Mouse (Mus musculus) lung, embryonic 15.5 days (tissue): ENCODE data around the gene Dennd4a. TPM values are rescaled to one million over a fixed set of nuclear protein-coding genes. Genes with fewer than 3 reads are reported as not detected.

Experiments used
- ATAC-seq: fragments of 200-750 bp; cut with Nextera tagmentation; 2 replicates; pipeline ENCODE4 v1.8.0; 2017; ENCODE audit warnings: moderate number of reproducible peaks, borderline replicate concordance; ENCODE audit not compliant: low FRiP score, low TSS enrichment; ENCODE audit errors: extremely low read depth
- H3K27ac ChIP-seq: fragments of 300-500 bp; sonication (generic); 2 replicates; pipeline ENCODE4 v1.5.1; 2015; ENCODE audit warnings: moderate library complexity, mild to moderate bottlenecking, inconsistent platforms
- H3K27me3 ChIP-seq: fragments of 300-500 bp; sonication (generic); 2 replicates; pipeline ENCODE4 v1.6.1; 2015; ENCODE audit warnings: inconsistent platforms
- H3K36me3 ChIP-seq: fragments of 300-500 bp; sonication (generic); 2 replicates; pipeline ENCODE4 v1.6.1; 2015; ENCODE audit warnings: inconsistent platforms
- H3K4me1 ChIP-seq: fragments of 300-500 bp; sonication (generic); 2 replicates; pipeline ENCODE4 v1.6.1; 2015; ENCODE audit warnings: inconsistent platforms
- H3K4me2 ChIP-seq: fragments of 300-500 bp; sonication (generic); 2 replicates; pipeline ENCODE4 v1.6.1; 2015; ENCODE audit warnings: inconsistent platforms, mild to moderate bottlenecking, moderate library complexity
- H3K4me3 ChIP-seq: fragments of 300-500 bp; sonication (generic); 2 replicates; pipeline ENCODE4 v1.5.1; 2015; ENCODE audit warnings: mild to moderate bottlenecking, inconsistent platforms
- H3K9ac ChIP-seq: fragments of 300-500 bp; sonication (generic); 2 replicates; pipeline ENCODE4 v1.6.1; 2015; ENCODE audit warnings: inconsistent platforms
- H3K9me3 ChIP-seq: fragments of 300-500 bp; sonication (generic); 2 replicates; pipeline ENCODE4 v1.6.1; 2016; ENCODE audit warnings: inconsistent platforms
- WGBS: fragments of 180-500 bp; shearing (Covaris S2); methylation state at CpG from one replicate; pipeline ENCODE4 v1.1.7; 2015; 5-methylcytosine and 5-hydroxymethylcytosine counted together
- polyA plus RNA-seq: library from polyadenylated mRNA; unstranded; fragments of >200 nt; fragmentation: Nextera tagmentation; extraction: Ambion mirVana; gene quantifications from 2 replicates; pipeline ENCODE4 v1.2.1, GENCODE M21; 2015

Gene Dennd4a
- polyA plus RNA-seq, 1 experiment from 2014 or later, result 8.4 TPM

- no peaks in the 10 kb centered on the region for H3K9me3 ChIP-seq
- ATAC-seq, result no peak
- 83% methylated on average over 14 of the region's 14 CpGs for WGBS
- no peak overlapping the region for H3K4me3 ChIP-seq
- no peak overlapping the region for H3K4me2 ChIP-seq
- no peaks in the 10 kb centered on the region for H3K4me1 ChIP-seq
- peaks cover 14% of the 10 kb centered on the region; the same call in 1 of the 2 replicates for H3K36me3 ChIP-seq
- H3K27ac ChIP-seq, result no peak overlapping the region
- no peak overlapping the region for H3K9ac ChIP-seq
- H3K27me3 ChIP-seq, result no peaks in the 10 kb centered on the region
Observed at GRCm38 (mm10) chr9:64904917-64905640, 93.9 kb downstream of the Dennd4a start.

- Histone ChIP-seq H3K4me2 (no peak overlapping the region), H3K27me3 (no peaks in the 10 kb centered on the region), H3K9me3 (no peaks in the 10 kb centered on the region), H3K27ac (no peak overlapping the region), H3K9ac (no peak overlapping the region), H3K36me3 (peaks cover 16% of the 10 kb centered on the region; the same call in 1 of the 2 replicates), H3K4me3 (no peak overlapping the region), H3K4me1 (no peaks in the 10 kb centered on the region)
- ATAC-seq, result no peak
- WGBS, result 87% methylated on average over 3 of the region's 3 CpGs
Observed at GRCm38 (mm10) chr9:64907441-64907840, 96.3 kb downstream of the Dennd4a start.

- Histone ChIP-seq H3K4me2 (no peak overlapping the region), H3K9me3 (no peaks in the 10 kb centered on the region), H3K9ac (no peak overlapping the region), H3K4me3 (no peak overlapping the region), H3K27ac (no peak overlapping the region), H3K4me1 (0 out of 2 replicates have a peak, but pooled peaks cover 7% of the 10 kb centered on the region), H3K36me3 (peaks cover 16% of the 10 kb centered on the region), H3K27me3 (no peaks in the 10 kb centered on the region)
- WGBS, result 90% methylated on average over 4 of the region's 4 CpGs
- ATAC-seq, result no peak
Observed at GRCm38 (mm10) chr9:64913406-64913805, 102.3 kb downstream of the Dennd4a start.

- Histone ChIP-seq H3K9ac (no peak overlapping the region), H3K27ac (no peak overlapping the region), H3K36me3 (peaks cover 16% of the 10 kb centered on the region), H3K27me3 (no peaks in the 10 kb centered on the region), H3K4me2 (no peak overlapping the region), H3K4me3 (no peak overlapping the region), H3K9me3 (no peaks in the 10 kb centered on the region), H3K4me1 (0 out of 2 replicates have a peak, but pooled peaks cover 11% of the 10 kb centered on the region)
- 54% methylated on average over 2 of the region's 2 CpGs for WGBS
- ATAC-seq, result no peak
Observed at GRCm38 (mm10) chr9:64913973-64914372, 102.8 kb downstream of the Dennd4a start.

GRCm38 (mm10) chr9:64914629-64915028, 103.5 kb downstream of the Dennd4a start:
- no peaks in the 10 kb centered on the region for H3K27me3 ChIP-seq
- ATAC-seq, result no peak
- no peak overlapping the region for H3K4me2 ChIP-seq
- no peak overlapping the region for H3K27ac ChIP-seq
- H3K4me3 ChIP-seq, result no peak overlapping the region
- peaks cover 16% of the 10 kb centered on the region for H3K36me3 ChIP-seq
- H3K9me3 ChIP-seq, result no peaks in the 10 kb centered on the region
- no peak overlapping the region for H3K9ac ChIP-seq
- 71% methylated on average over 4 of the region's 4 CpGs for WGBS
- H3K4me1 ChIP-seq, result 0 out of 2 replicates have a peak, but pooled peaks cover 11% of the 10 kb centered on the region

- no peak for ATAC-seq
- H3K4me3 ChIP-seq, result peak overlapping the region; percentile 42
- 0 out of 2 replicates have a peak overlapping the region, but pooled peaks have one; percentile 27 for H3K9ac ChIP-seq
- H3K36me3 ChIP-seq, result peaks cover 6% of the 10 kb centered on the region
- no peaks in the 10 kb centered on the region for H3K9me3 ChIP-seq
- H3K4me2 ChIP-seq, result peak overlapping the region; percentile 45
- H3K27ac ChIP-seq, result peak overlapping the region; percentile 57; the same call in 1 of the 2 replicates
- H3K4me1 ChIP-seq, result 0 out of 2 replicates have a peak, but pooled peaks cover 11% of the 10 kb centered on the region
- WGBS, result 41% methylated on average over 16 of the region's 16 CpGs
- H3K27me3 ChIP-seq, result no peaks in the 10 kb centered on the region
Observed at GRCm38 (mm10) chr9:64918560-64918959, 107.4 kb downstream of the Dennd4a start.

GRCm38 (mm10) chr9:64925771-64926170, 114.6 kb downstream of the Dennd4a start:
- Histone ChIP-seq H3K9ac (no peak overlapping the region), H3K4me2 (no peak overlapping the region), H3K4me3 (no peak overlapping the region), H3K27me3 (no peaks in the 10 kb centered on the region), H3K4me1 (peaks cover 10% of the 10 kb centered on the region; the same call in 1 of the 2 replicates), H3K27ac (peak overlapping the region; percentile 62; the same call in 1 of the 2 replicates), H3K9me3 (no peaks in the 10 kb centered on the region), H3K36me3 (0 out of 2 replicates have a peak, but pooled peaks cover 3% of the 10 kb centered on the region)
- no peak for ATAC-seq
- 61% methylated on average over 5 of the region's 5 CpGs for WGBS

- peak; percentile 46; the same call in 1 of the 2 replicates for ATAC-seq
- Histone ChIP-seq H3K9ac (no peak overlapping the region), H3K4me1 (peaks cover 10% of the 10 kb centered on the region; the same call in 1 of the 2 replicates), H3K4me3 (no peak overlapping the region), H3K27me3 (no peaks in the 10 kb centered on the region), H3K4me2 (no peak overlapping the region), H3K36me3 (0 out of 2 replicates have a peak, but pooled peaks cover 2% of the 10 kb centered on the region), H3K9me3 (no peaks in the 10 kb centered on the region), H3K27ac (peak overlapping the region; percentile 62)
- 59% methylated on average over 8 of the region's 8 CpGs for WGBS
Observed at GRCm38 (mm10) chr9:64926201-64926991, 115.3 kb downstream of the Dennd4a start.

GRCm38 (mm10) chr9:64930256-64930655, 119.1 kb downstream of the Dennd4a start:
- no peak for ATAC-seq
- Histone ChIP-seq H3K4me1 (peaks cover 29% of the 10 kb centered on the region), H3K4me3 (no peak overlapping the region), H3K27me3 (no peaks in the 10 kb centered on the region), H3K9me3 (no peaks in the 10 kb centered on the region), H3K4me2 (no peak overlapping the region), H3K27ac (0 out of 2 replicates have a peak overlapping the region, but pooled peaks have one; percentile 15), H3K9ac (no peak overlapping the region), H3K36me3 (no peaks in the 10 kb centered on the region)
- WGBS, result 72% methylated on average over 4 of the region's 4 CpGs

- Histone ChIP-seq H3K27ac (peak overlapping the region; percentile 59), H3K9ac (no peak overlapping the region)
- 59% methylated on average over 7 of the region's 7 CpGs for WGBS
Observed at GRCm38 (mm10) chr9:64931751-64932610, 120.8 kb downstream of the Dennd4a start.

More at GRCm38 (mm10) chr9:64931751-64932610, 120.8 kb downstream of the Dennd4a start:
- H3K4me1 ChIP-seq, result peaks cover 19% of the 10 kb centered on the region
- no peak overlapping the region for H3K4me2 ChIP-seq
- ATAC-seq, result peak; percentile 36; the same call in 1 of the 2 replicates
- H3K36me3 ChIP-seq, result no peaks in the 10 kb centered on the region
- no peaks in the 10 kb centered on the region for H3K27me3 ChIP-seq
- no peaks in the 10 kb centered on the region for H3K9me3 ChIP-seq
- no peak overlapping the region for H3K4me3 ChIP-seq
